In genomic region chr16:63031802-63032201, GRCm38 (mm10) we compare ENCODE assay signal across 17 mouse cellular contexts.
DNase-seq lines count a peak whose midpoint lies in the region; ATAC-seq and TF ChIP-seq lines count a peak whose summit lies in the region.
"Had no signal": no experiment of that assay in that cellular context is flagged by ENCODE, and none has a peak within 500 bp of the region (broad histone marks: within the 10 kb centered on the region; RNA-seq: fewer than 3 reads in every experiment).

No protein-coding gene starts in this region.

- H3K27me3 ChIP-seq in hindbrain, embryonic 16.5 days (replicated peaks; ENCODE audit: control insufficient read depth, insufficient read depth, low read length) = no peaks in the 10 kb centered on the region
- no peaks in the 10 kb centered on the region for H3K27me3 ChIP-seq in midbrain, postnatal 0 days (ENCODE audit: insufficient read depth, low read length)
- H3K27me3 ChIP-seq in kidney, embryonic 15.5 days = no peaks in the 10 kb centered on the region
- H3K27me3 ChIP-seq: intestine, embryonic 15.5 days; lung, embryonic 15.5 days had no signal

- H3K4me1 ChIP-seq in hindbrain, embryonic 16.5 days (ENCODE audit: control insufficient read depth, insufficient read depth, low read depth, low read length) = no peaks in the 10 kb centered on the region
- H3K4me1 ChIP-seq in midbrain, postnatal 0 days (ENCODE audit: insufficient read depth, low read length) = 0 out of 2 replicates have a peak, but pooled peaks cover 7% of the 10 kb centered on the region
- H3K4me1 ChIP-seq in kidney, embryonic 15.5 days = no peaks in the 10 kb centered on the region
- H3K4me1 ChIP-seq: intestine, embryonic 15.5 days; lung, embryonic 15.5 days had no signal

- DNase-seq in left cerebral cortex, postnatal 4 days = peak; percentile 3
- no peak for DNase-seq in left cerebral cortex, postnatal 14 days (ENCODE audit: low spot score in 2 of 2)
- DNase-seq in embryo, embryonic 11 days = peak; percentile 33
- DNase-seq in midbrain, postnatal 0 days (ENCODE audit: low spot score) = peak; percentile 34
- DNase-seq in kidney, adult 18-20 months = no peak
- DNase-seq: adrenal gland, adult 8-10 months; cerebellum, adult 18-20 months; heart, adult 18-20 months; heart, postnatal 14 days; kidney, postnatal 25 days; layer of hippocampus, adult 9-11 months; right cerebral cortex, postnatal 25 days had no signal

- intact Hi-C loops in left cerebral cortex, postnatal 4 days (cut with DNase I) = no loop called here
- intact Hi-C loops in left cerebral cortex, postnatal 14 days (cut with DNase I) = no loop called here

- H3K9ac ChIP-seq in hindbrain, embryonic 16.5 days (ENCODE audit: low read depth, low read length) = no peak overlapping the region
- no peak overlapping the region for H3K9ac ChIP-seq in midbrain, postnatal 0 days (replicated peaks; ENCODE audit: low read length, poor library complexity, severe bottlenecking)
- H3K9ac ChIP-seq in kidney, embryonic 15.5 days = no peak overlapping the region
- H3K9ac ChIP-seq: intestine, embryonic 15.5 days; lung, embryonic 15.5 days had no signal

- peak; percentile 40; the same call in 1 of the 2 replicates for ATAC-seq in hindbrain, embryonic 16.5 days
- 0 out of 2 replicates have a peak, but pooled peaks have one; percentile 20 for ATAC-seq in midbrain, postnatal 0 days (ENCODE audit: low FRiP score)
- ATAC-seq in kidney, embryonic 15.5 days (replicated peaks; ENCODE audit: low FRiP score) = no peak
- ATAC-seq: intestine, embryonic 15.5 days had no signal

- 21% methylated on average over 6 of the region's 6 CpGs for WGBS in hindbrain, embryonic 16.5 days
- WGBS in midbrain, postnatal 0 days = 16% methylated on average over 6 of the region's 6 CpGs
- WGBS in kidney, embryonic 15.5 days = 29% methylated on average over 6 of the region's 6 CpGs

- no peaks in the 10 kb centered on the region for H3K9me3 ChIP-seq in hindbrain, embryonic 16.5 days (ENCODE audit: control insufficient read depth, low read length)
- no peaks in the 10 kb centered on the region for H3K9me3 ChIP-seq in midbrain, postnatal 0 days (ENCODE audit: low read length)
- no peaks in the 10 kb centered on the region for H3K9me3 ChIP-seq in kidney, embryonic 15.5 days (replicated peaks)
- H3K9me3 ChIP-seq: intestine, embryonic 15.5 days; lung, embryonic 15.5 days had no signal

- no peak overlapping the region for H3K4me2 ChIP-seq in hindbrain, embryonic 16.5 days (ENCODE audit: low read length)
- H3K4me2 ChIP-seq in midbrain, postnatal 0 days (ENCODE audit: low read depth, low read length, poor library complexity, severe bottlenecking) = no peak overlapping the region
- H3K4me2 ChIP-seq in kidney, embryonic 15.5 days = no peak overlapping the region
- H3K4me2 ChIP-seq: intestine, embryonic 15.5 days; liver, embryonic 11.5 days; lung, embryonic 15.5 days had no signal

- H3K4me3 ChIP-seq in hindbrain, embryonic 16.5 days (ENCODE audit: low read length) = no peak overlapping the region
- no peak overlapping the region for H3K4me3 ChIP-seq in midbrain, postnatal 0 days (ENCODE audit: low read depth, low read length)
- H3K4me3 ChIP-seq in kidney, embryonic 15.5 days (replicated peaks) = no peak overlapping the region
- H3K4me3 ChIP-seq: intestine, embryonic 15.5 days; lung, embryonic 15.5 days had no signal

- no peaks in the 10 kb centered on the region for H3K36me3 ChIP-seq in hindbrain, embryonic 16.5 days (ENCODE audit: control insufficient read depth, insufficient read depth, low read length)
- H3K36me3 ChIP-seq in midbrain, postnatal 0 days (ENCODE audit: insufficient read depth, low read length) = no peaks in the 10 kb centered on the region
- no peaks in the 10 kb centered on the region for H3K36me3 ChIP-seq in kidney, embryonic 15.5 days
- H3K36me3 ChIP-seq: intestine, embryonic 15.5 days; lung, embryonic 15.5 days had no signal

- no peak overlapping the region for H3K27ac ChIP-seq in hindbrain, embryonic 16.5 days (ENCODE audit: low read depth, low read length)
- H3K27ac ChIP-seq in midbrain, postnatal 0 days (ENCODE audit: low read depth, low read length) = no peak overlapping the region
- H3K27ac ChIP-seq in kidney, embryonic 15.5 days = no peak overlapping the region
- H3K27ac ChIP-seq: intestine, embryonic 15.5 days; lung, embryonic 15.5 days had no signal

- TF ChIP-seq CTCF in midbrain, postnatal 0 days (IDR thresholded peaks at IDR 0.05) = no peak

Comparison
In these comparisons a context has a peak if more than half of its experiments do, and no peak if none do; other contexts are left out.
1. DNase-seq: peak in left cerebral cortex, postnatal 4 days (single experiment), embryo, embryonic 11 days (single experiment) and midbrain, postnatal 0 days (single experiment); none in left cerebral cortex, postnatal 14 days (0 of 2) and kidney, adult 18-20 months (single experiment).